Mouse (Mus musculus): ENCODE measurements around the gene Cracr2b. TPM values are rescaled to one million over a fixed set of nuclear protein-coding genes. Genes with fewer than 3 reads are reported as not detected.

The Cracr2b gene
- total and polyA plus RNA-seq, 2 experiments: 3.7 to 8.7 TPM

- Histone ChIP-seq H3K27ac (replicated peaks; ENCODE audit: insufficient read depth, low read depth, low read length) (peak overlapping the region; percentile 92), H3K27me3 (ENCODE audit: control insufficient read depth, insufficient read depth, low read length) (no peaks in the 10 kb centered on the region), H3K4me3 (ENCODE audit: insufficient read depth, low read depth, low read length) (peak overlapping the region; percentile 83), H3K4me1 (ENCODE audit: control insufficient read depth, insufficient read depth, low read length) (peaks cover 28% of the 10 kb centered on the region), H3K79me2 (ENCODE audit: control insufficient read depth, insufficient read depth, low read length) (peaks cover 26% of the 10 kb centered on the region; the same call in 1 of the 2 replicates), H3K36me3 (ENCODE audit: control insufficient read depth, insufficient read depth, low read length) (peaks cover 4% of the 10 kb centered on the region; the same call in 1 of the 2 replicates), H3K9ac (ENCODE audit: low read depth, low read length) (peak overlapping the region; percentile 92)
- 0% methylated on average over 17 of the region's 17 CpGs for whole genome bisulfite sequencing
- TF ChIP-seq POLR2A (IDR thresholded peaks at IDR 0.05; ENCODE audit: extremely low read depth, insufficient read depth, low read length): peak; percentile 62
- TF ChIP-seq CTCF (IDR thresholded peaks at IDR 0.05; ENCODE audit: low read depth, low read length): peak; percentile 24; the same call in 1 of the 2 replicates
- peak; percentile 91 for DNase-seq (ENCODE audit: extremely low read depth, low read depth, low spot score)
Observed at GRCm38 (mm10) chr7:141476226-141476980, 15.5 kb downstream of the Cracr2b start.

- Histone ChIP-seq H3K36me3 (ENCODE audit: control insufficient read depth, insufficient read depth, low read length) (peaks cover 3% of the 10 kb centered on the region; the same call in 1 of the 2 replicates), H3K9ac (ENCODE audit: low read depth, low read length) (peak overlapping the region; percentile 39), H3K27ac (replicated peaks; ENCODE audit: insufficient read depth, low read depth, low read length) (peak overlapping the region; percentile 92), H3K79me2 (ENCODE audit: control insufficient read depth, insufficient read depth, low read length) (peaks cover 30% of the 10 kb centered on the region), H3K4me1 (ENCODE audit: control insufficient read depth, insufficient read depth, low read length) (peaks cover 31% of the 10 kb centered on the region), H3K27me3 (ENCODE audit: control insufficient read depth, insufficient read depth, low read length) (no peaks in the 10 kb centered on the region), H3K4me3 (ENCODE audit: insufficient read depth, low read depth, low read length) (peak overlapping the region; percentile 83)
- WGBS: under 1% methylated on average over 7 of the region's 7 CpGs
- no peak for DNase-seq (ENCODE audit: extremely low read depth, low read depth, low spot score)
- TF ChIP-seq POLR2A (IDR thresholded peaks at IDR 0.05; ENCODE audit: extremely low read depth, insufficient read depth, low read length) (no peak), CTCF (IDR thresholded peaks at IDR 0.05; ENCODE audit: low read depth, low read length) (no peak)
Observed at GRCm38 (mm10) chr7:141476981-141477370, 16.1 kb downstream of the Cracr2b start.

- H3K27me3 ChIP-seq (ENCODE audit: control insufficient read depth, insufficient read depth, low read length): no peaks in the 10 kb centered on the region
- peak overlapping the region; percentile 39 for H3K9ac ChIP-seq (ENCODE audit: low read depth, low read length)
- peaks cover 37% of the 10 kb centered on the region for H3K79me2 ChIP-seq (ENCODE audit: control insufficient read depth, insufficient read depth, low read length)
- no peaks in the 10 kb centered on the region for H3K36me3 ChIP-seq (ENCODE audit: control insufficient read depth, insufficient read depth, low read length)
- H3K27ac ChIP-seq (replicated peaks; ENCODE audit: insufficient read depth, low read depth, low read length): peak overlapping the region; percentile 92
- H3K4me3 ChIP-seq (ENCODE audit: insufficient read depth, low read depth, low read length): no peak overlapping the region
- TF ChIP-seq CTCF (IDR thresholded peaks at IDR 0.05; ENCODE audit: low read depth, low read length): no peak
- no peak for DNase-seq (ENCODE audit: extremely low read depth, low read depth, low spot score)
- H3K4me1 ChIP-seq (ENCODE audit: control insufficient read depth, insufficient read depth, low read length): peaks cover 31% of the 10 kb centered on the region
- WGBS: 30% methylated on average over 4 of the region's 4 CpGs
Observed at GRCm38 (mm10) chr7:141477578-141478269, 16.8 kb downstream of the Cracr2b start.

GRCm38 (mm10) chr7:141478270-141478748 is 17.4 kb downstream of the Cracr2b start:
- peaks cover 30% of the 10 kb centered on the region for H3K4me1 ChIP-seq (ENCODE audit: control insufficient read depth, insufficient read depth, low read length)
- 55% methylated on average over 5 of the region's 5 CpGs for WGBS
- TF ChIP-seq CTCF (IDR thresholded peaks at IDR 0.05; ENCODE audit: low read depth, low read length) (no peak), POLR2A (IDR thresholded peaks at IDR 0.05; ENCODE audit: extremely low read depth, insufficient read depth, low read length) (no peak)
- DNase-seq (ENCODE audit: extremely low read depth, low read depth, low spot score): no peak
- no peak overlapping the region for H3K4me3 ChIP-seq (ENCODE audit: insufficient read depth, low read depth, low read length)
- no peaks in the 10 kb centered on the region for H3K36me3 ChIP-seq (ENCODE audit: control insufficient read depth, insufficient read depth, low read length)
- H3K9ac ChIP-seq (ENCODE audit: low read depth, low read length): 0 out of 2 replicates have a peak overlapping the region, but pooled peaks have one; percentile 6
- H3K79me2 ChIP-seq (ENCODE audit: control insufficient read depth, insufficient read depth, low read length): peaks cover 39% of the 10 kb centered on the region
- H3K27me3 ChIP-seq (ENCODE audit: control insufficient read depth, insufficient read depth, low read length): no peaks in the 10 kb centered on the region
- 0 out of 2 replicates have a peak overlapping the region, but pooled peaks have one; percentile 92 for H3K27ac ChIP-seq (replicated peaks; ENCODE audit: insufficient read depth, low read depth, low read length)

GRCm38 (mm10) chr7:141480842-141481497 is 20.1 kb downstream of the Cracr2b start:
- Histone ChIP-seq H3K27me3 (ENCODE audit: control insufficient read depth, insufficient read depth, low read length) (no peaks in the 10 kb centered on the region), H3K9ac (ENCODE audit: low read depth, low read length) (no peak overlapping the region), H3K4me1 (ENCODE audit: control insufficient read depth, insufficient read depth, low read length) (peaks cover 18% of the 10 kb centered on the region), H3K79me2 (ENCODE audit: control insufficient read depth, insufficient read depth, low read length) (peaks cover 29% of the 10 kb centered on the region), H3K4me3 (ENCODE audit: insufficient read depth, low read depth, low read length) (no peak overlapping the region), H3K36me3 (ENCODE audit: control insufficient read depth, insufficient read depth, low read length) (peaks cover 3% of the 10 kb centered on the region; the same call in 1 of the 2 replicates), H3K27ac (replicated peaks; ENCODE audit: insufficient read depth, low read depth, low read length) (no peak overlapping the region)
- 20% methylated on average over 10 of the region's 10 CpGs for WGBS
- TF ChIP-seq POLR2A (IDR thresholded peaks at IDR 0.05; ENCODE audit: extremely low read depth, insufficient read depth, low read length) (no peak), CTCF (IDR thresholded peaks at IDR 0.05; ENCODE audit: low read depth, low read length) (peak; percentile 99)
- DNase-seq (ENCODE audit: extremely low read depth, low read depth, low spot score): peak; percentile 61
